Mouse (Mus musculus) intestine, embryonic 14.5 days (tissue): Measurements from ENCODE around the gene Il10rb. TPM values are rescaled to one million over a fixed set of nuclear protein-coding genes. Genes with fewer than 3 reads are reported as not detected.

ENCODE experiments used
- ATAC-seq: fragments of 200-750 bp; cut with Nextera tagmentation; replicated peaks from 2 replicates; pipeline ENCODE4 v1.8.0; 2017; ENCODE audit warnings: low read depth, moderate number of reproducible peaks, moderate TSS enrichment, moderate library complexity; ENCODE audit not compliant: low FRiP score, low TSS enrichment
- DNase-seq: peaks from one replicate; pipeline ENCODE4 v3.0.0-alpha.2; 2018; ENCODE audit warnings: low spot score
- H3K27ac ChIP-seq: fragments of 300-500 bp; sonication (generic); 2 replicates; pipeline ENCODE4 v1.5.1; 2014; ENCODE audit warnings: low read depth, mild to moderate bottlenecking, control low read depth
- H3K27me3 ChIP-seq: fragments of 300-500 bp; sonication (generic); replicated peaks from 2 replicates; pipeline ENCODE4 v1.6.1; 2014; ENCODE audit warnings: low read length, control low read depth; ENCODE audit not compliant: control insufficient read depth, insufficient read depth
- H3K36me3 ChIP-seq: fragments of 300-500 bp; sonication (generic); 2 replicates; pipeline ENCODE4 v1.6.1; 2014; ENCODE audit warnings: low read length, control low read depth; ENCODE audit not compliant: control insufficient read depth, insufficient read depth
- H3K4me1 ChIP-seq: fragments of 300-500 bp; sonication (generic); replicated peaks from 2 replicates; pipeline ENCODE4 v1.6.1; 2014; ENCODE audit warnings: low read length, control low read depth, mixed read lengths; ENCODE audit not compliant: control insufficient read depth, insufficient read depth
- H3K4me2 ChIP-seq: fragments of 300-500 bp; sonication (generic); 2 replicates; pipeline ENCODE4 v1.6.1; 2014; ENCODE audit warnings: low read length
- H3K4me3 ChIP-seq: fragments of 300-500 bp; sonication (generic); 2 replicates; pipeline ENCODE4 v1.5.1; 2014; ENCODE audit warnings: low read depth, low read length, control low read depth, mixed read lengths
- H3K9ac ChIP-seq: fragments of 300-500 bp; sonication (generic); 2 replicates; pipeline ENCODE4 v1.6.1; 2014; ENCODE audit warnings: mild to moderate bottlenecking, low read length
- H3K9me3 ChIP-seq: fragments of 300-500 bp; sonication (generic); 2 replicates; pipeline ENCODE4 v1.6.1; 2016; ENCODE audit warnings: low read length, control low read depth; ENCODE audit not compliant: control insufficient read depth
- WGBS: fragments of 180-500 bp; shearing (Covaris S2); extraction: QIAGEN DNeasy Blood & Tissue Kit; methylation state at CpG from one replicate; pipeline ENCODE4 v1.1.7; 2014; 5-methylcytosine and 5-hydroxymethylcytosine counted together
- polyA plus RNA-seq: library from polyadenylated mRNA; unstranded; fragments of >200 nt; fragmentation: Nextera tagmentation; extraction: Ambion mirVana; gene quantifications from 2 replicates; pipeline ENCODE4 v1.2.1, GENCODE M21; 2014

Il10rb gene
- polyA plus RNA-seq, 1 experiment from 2014 or later, result 36.8 TPM

GRCm38 (mm10) chr16:91418531-91418930, 12.6 kb downstream of the Il10rb start:
- Histone ChIP-seq H3K4me2 (no peak overlapping the region), H3K4me3 (no peak overlapping the region), H3K9me3 (no peaks in the 10 kb centered on the region), H3K9ac (no peak overlapping the region), H3K27me3 (no peaks in the 10 kb centered on the region), H3K27ac (no peak overlapping the region), H3K4me1 (no peaks in the 10 kb centered on the region), H3K36me3 (peaks cover 60% of the 10 kb centered on the region)
- ATAC-seq (no peak), DNase-seq (no peak)
- WGBS, result 77% methylated on average over 5 of the region's 5 CpGs

GRCm38 (mm10) chr16:91425816-91426215, 19.9 kb downstream of the Il10rb start:
- Histone ChIP-seq H3K27ac (no peak overlapping the region), H3K4me3 (no peak overlapping the region), H3K36me3 (peaks cover 42% of the 10 kb centered on the region), H3K9ac (no peak overlapping the region), H3K9me3 (0 out of 2 replicates have a peak, but pooled peaks cover 6% of the 10 kb centered on the region), H3K27me3 (no peaks in the 10 kb centered on the region), H3K4me2 (no peak overlapping the region), H3K4me1 (no peaks in the 10 kb centered on the region)
- DNase-seq, result no peak
- 96% methylated on average over 6 of the region's 6 CpGs for WGBS
- no peak for ATAC-seq

GRCm38 (mm10) chr16:91426586-91426985, 20.6 kb downstream of the Il10rb start:
- Histone ChIP-seq H3K9me3 (0 out of 2 replicates have a peak, but pooled peaks cover 6% of the 10 kb centered on the region), H3K36me3 (peaks cover 40% of the 10 kb centered on the region), H3K4me1 (no peaks in the 10 kb centered on the region), H3K27ac (no peak overlapping the region), H3K4me2 (no peak overlapping the region), H3K27me3 (no peaks in the 10 kb centered on the region), H3K9ac (no peak overlapping the region), H3K4me3 (no peak overlapping the region)
- WGBS, result 76% methylated on average over 4 of the region's 4 CpGs
- ATAC-seq, result no peak
- no peak for DNase-seq

- no peak for DNase-seq
- ATAC-seq, result no peak
- Histone ChIP-seq H3K27ac (no peak overlapping the region), H3K27me3 (no peaks in the 10 kb centered on the region), H3K9me3 (0 out of 2 replicates have a peak, but pooled peaks cover 6% of the 10 kb centered on the region), H3K36me3 (peaks cover 32% of the 10 kb centered on the region), H3K9ac (no peak overlapping the region), H3K4me1 (no peaks in the 10 kb centered on the region), H3K4me3 (no peak overlapping the region), H3K4me2 (no peak overlapping the region)
- 63% methylated on average over 5 of the region's 5 CpGs for WGBS
These were observed 21.5 kb downstream of the Il10rb start for GRCm38 (mm10) chr16:91427461-91427860.

- Histone ChIP-seq H3K27me3 (no peaks in the 10 kb centered on the region), H3K9ac (no peak overlapping the region), H3K9me3 (0 out of 2 replicates have a peak, but pooled peaks cover 6% of the 10 kb centered on the region), H3K4me1 (no peaks in the 10 kb centered on the region), H3K4me3 (no peak overlapping the region), H3K4me2 (no peak overlapping the region), H3K36me3 (peaks cover 30% of the 10 kb centered on the region), H3K27ac (no peak overlapping the region)
- no peak for ATAC-seq
- DNase-seq, result no peak
- 69% methylated on average over 8 of the region's 8 CpGs for WGBS
These were observed 22.4 kb downstream of the Il10rb start for GRCm38 (mm10) chr16:91428259-91428865.

DNA sequence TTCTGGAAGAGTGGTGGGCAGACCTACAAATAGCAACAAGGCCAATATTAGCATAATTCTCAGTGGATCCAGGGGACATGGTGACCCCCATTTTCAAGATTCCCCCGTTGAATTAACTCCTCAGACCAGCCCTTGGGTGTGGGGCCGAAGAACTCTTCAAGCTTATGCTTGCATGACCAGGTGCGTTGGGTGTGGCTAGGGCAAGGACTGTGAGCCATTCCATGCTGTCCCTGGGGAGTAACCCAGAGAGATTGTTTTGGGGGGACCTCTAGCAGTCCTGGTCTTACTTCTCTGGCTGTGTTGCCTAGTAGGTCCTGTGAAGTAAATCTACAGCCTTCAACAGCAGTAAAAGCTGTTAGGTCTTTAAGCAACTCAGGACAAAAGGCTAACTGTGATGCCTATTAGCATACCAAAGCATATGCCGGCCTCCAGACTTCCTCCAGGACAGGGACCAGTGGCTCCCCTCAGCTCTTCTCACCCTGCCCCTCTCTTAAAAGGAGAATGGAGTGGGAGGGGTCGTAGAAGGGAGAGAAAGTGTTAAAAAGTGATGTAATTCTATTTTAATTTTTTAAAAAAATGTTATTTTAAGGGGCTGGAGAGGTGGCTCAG, 26.9 kb downstream of the Il10rb start:
- no peak overlapping the region for H3K27ac ChIP-seq
- H3K36me3 ChIP-seq, result no peaks in the 10 kb centered on the region
- H3K9ac ChIP-seq, result no peak overlapping the region
- 38% methylated on average over 5 of the region's 5 CpGs for WGBS
- no peak for DNase-seq
- no peak for ATAC-seq
- no peak overlapping the region for H3K4me3 ChIP-seq
- 0 out of 2 replicates have a peak, but pooled peaks cover 6% of the 10 kb centered on the region for H3K9me3 ChIP-seq
- H3K4me2 ChIP-seq, result no peak overlapping the region
- no peaks in the 10 kb centered on the region for H3K4me1 ChIP-seq
- H3K27me3 ChIP-seq, result no peaks in the 10 kb centered on the region

DNA sequence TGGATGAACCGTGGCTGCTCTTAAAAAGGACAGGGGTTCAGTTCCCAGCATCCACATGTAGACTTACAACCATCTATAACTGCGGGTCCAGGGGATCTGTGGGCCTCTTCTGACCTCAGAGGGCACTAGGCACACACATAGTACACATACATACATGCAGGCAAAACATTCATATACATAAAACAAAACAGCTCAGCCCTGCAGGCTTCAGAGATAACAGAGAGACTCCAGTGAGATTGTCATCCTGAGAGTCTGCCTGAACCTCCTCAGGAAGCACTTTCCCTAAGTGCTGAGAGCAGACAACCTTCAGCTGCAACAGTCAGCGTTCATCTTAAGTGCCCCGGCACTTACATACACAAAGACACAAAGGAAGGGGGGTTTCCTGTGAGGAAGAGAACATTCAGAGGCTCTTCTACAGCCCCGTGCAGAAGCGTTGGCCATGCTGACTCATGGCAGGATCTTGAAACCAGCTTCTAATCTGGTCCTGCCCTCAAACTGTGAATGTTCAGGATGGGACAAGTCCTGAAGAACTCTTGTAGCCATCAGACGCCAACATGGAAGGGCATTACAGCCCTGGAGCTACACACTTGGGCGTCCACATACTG, 27.5 kb downstream of the Il10rb start:
- DNase-seq, result no peak
- H3K27me3 ChIP-seq, result no peaks in the 10 kb centered on the region
- H3K4me2 ChIP-seq, result no peak overlapping the region
- 46% methylated on average over 8 of the region's 8 CpGs for WGBS
- 0 out of 2 replicates have a peak, but pooled peaks cover 6% of the 10 kb centered on the region for H3K9me3 ChIP-seq
- no peaks in the 10 kb centered on the region for H3K4me1 ChIP-seq
- ATAC-seq, result no peak
- no peak overlapping the region for H3K9ac ChIP-seq
- no peak overlapping the region for H3K27ac ChIP-seq
- H3K4me3 ChIP-seq, result no peak overlapping the region
- H3K36me3 ChIP-seq, result no peaks in the 10 kb centered on the region

DNA sequence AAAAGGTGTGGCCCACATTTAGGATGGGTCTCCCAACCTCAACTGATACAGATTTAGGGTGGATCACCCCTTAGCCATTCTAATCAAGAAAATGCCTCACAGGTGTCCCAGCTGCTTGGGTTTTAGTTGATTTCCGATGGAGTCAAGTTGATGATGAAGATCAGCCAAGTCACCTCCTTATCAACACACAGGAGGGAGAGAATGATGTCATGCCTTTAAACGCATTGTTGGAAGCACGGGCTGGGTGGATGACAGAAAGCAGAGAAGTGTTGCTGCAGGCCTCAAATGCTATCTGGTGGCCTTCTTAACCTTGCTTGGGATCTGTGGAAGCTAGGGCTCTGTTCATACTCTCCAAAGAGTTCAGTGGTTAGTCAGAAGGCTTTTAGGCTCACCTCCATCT, 28.2 kb downstream of the Il10rb start:
- 0 out of 2 replicates have a peak, but pooled peaks cover 4% of the 10 kb centered on the region for H3K9me3 ChIP-seq
- H3K27ac ChIP-seq, result no peak overlapping the region
- ATAC-seq, result no peak
- no peak overlapping the region for H3K9ac ChIP-seq
- H3K27me3 ChIP-seq, result no peaks in the 10 kb centered on the region
- H3K4me1 ChIP-seq, result no peaks in the 10 kb centered on the region
- no peak for DNase-seq
- no peak overlapping the region for H3K4me3 ChIP-seq
- no peaks in the 10 kb centered on the region for H3K36me3 ChIP-seq
- H3K4me2 ChIP-seq, result no peak overlapping the region
- 80% methylated on average over 3 of the region's 3 CpGs for WGBS
